Mouse (Mus musculus) bone marrow macrophage, adult 2 months (primary cell): Measurements from ENCODE around the gene Galns.

Source experiments
- CTCF ChIP-seq: IDR thresholded peaks from 2 replicates; pipeline ENCODE4 v1.5.1; 2012; ENCODE audit warnings: low read depth, mild to moderate bottlenecking, low read length, moderate library complexity
- POLR2A ChIP-seq: IDR thresholded peaks from 2 replicates; pipeline ENCODE4 v1.6.1; 2012; ENCODE audit warnings: mild to moderate bottlenecking, low read depth, low read length, borderline replicate concordance

- TF ChIP-seq CTCF (no peak), POLR2A (no peak)
Measured at GRCm38 (mm10) chr8:122640825-122641224, 29.6 kb upstream of the Galns start.
